Mouse (Mus musculus): ENCODE measurements around the gene Siah3.

DNA sequence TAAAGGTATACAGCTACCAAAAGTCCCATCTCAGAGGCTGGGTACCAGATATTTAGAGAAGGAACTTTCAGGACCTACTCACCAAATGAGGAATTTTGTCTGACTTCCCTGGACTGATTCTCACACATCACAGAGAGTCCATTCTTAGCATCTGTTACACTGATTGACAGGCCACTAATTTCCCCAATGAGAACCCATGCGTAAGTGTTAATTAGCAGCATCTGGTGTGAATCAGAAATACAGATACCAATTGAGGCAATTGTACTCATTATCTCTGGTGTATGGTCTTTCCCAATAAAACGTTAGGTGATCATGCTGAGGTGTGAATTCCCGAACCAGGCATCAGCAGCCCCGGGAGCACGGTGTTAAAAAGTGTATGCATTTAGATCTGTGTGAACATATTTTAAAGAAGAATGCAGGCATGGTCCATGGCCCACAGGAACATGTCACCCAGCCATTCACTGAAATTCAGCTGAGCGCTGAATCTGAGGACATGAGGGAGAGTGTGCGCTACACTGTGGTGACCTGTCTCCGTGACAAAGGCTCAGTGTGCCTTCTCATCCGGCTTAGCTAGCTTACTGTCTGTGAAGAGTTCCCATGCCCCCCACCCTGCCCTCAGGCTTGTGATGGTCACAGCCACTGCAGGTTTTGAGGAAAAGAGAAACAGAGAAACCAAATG is 61.3 kb downstream of the Siah3 start:
- TF ChIP-seq TCF12 (IDR thresholded peaks at IDR 0.05; ENCODE audit: insufficient read depth, poor library complexity, severe bottlenecking) (no peak), POLR2A (IDR thresholded peaks at IDR 0.05; ENCODE audit: insufficient read length, low read depth) (no peak), MAX (IDR thresholded peaks at IDR 0.05; ENCODE audit: low read depth) (no peak), USF1 (IDR thresholded peaks at IDR 0.05; ENCODE audit: low read depth) (no peak), POLR2AphosphoS2 (IDR thresholded peaks at IDR 0.05; ENCODE audit: insufficient read length, low read depth) (no peak)

Data from myocyte (in vitro differentiated cells).